Comparison of ENCODE assay signal across 23 mouse cellular contexts in genomic region chr7:82476441-82477221, GRCm38 (mm10).
"Had no signal": no experiment of that assay in that cellular context is flagged by ENCODE, and none has a peak within 500 bp of the region (broad histone marks: within the 10 kb centered on the region; RNA-seq: fewer than 3 reads in every experiment).

No protein-coding gene starts in this region.

- H3K4me3 ChIP-seq: liver, embryonic 12.5 days; liver, embryonic 15.5 days; lung, embryonic 15.5 days; megakaryocyte, embryonic 14.5 days; midbrain, embryonic 10.5 days; midbrain, embryonic 13.5 days; myocyte; neural tube, embryonic 13.5 days had no signal

- H3K9me3 ChIP-seq: liver, embryonic 12.5 days; liver, embryonic 15.5 days; lung, embryonic 15.5 days; midbrain, embryonic 10.5 days; midbrain, embryonic 13.5 days; neural tube, embryonic 13.5 days had no signal

- H3K27ac ChIP-seq: liver, embryonic 12.5 days; liver, embryonic 15.5 days; lung, embryonic 15.5 days; midbrain, embryonic 10.5 days; midbrain, embryonic 13.5 days; neural tube, embryonic 13.5 days had no signal

- H3K9ac ChIP-seq: liver, embryonic 12.5 days; liver, embryonic 15.5 days; lung, embryonic 15.5 days; midbrain, embryonic 13.5 days; neural tube, embryonic 13.5 days had no signal

- H3K4me1 ChIP-seq: liver, embryonic 12.5 days; liver, embryonic 15.5 days; lung, embryonic 15.5 days; megakaryocyte, embryonic 14.5 days; midbrain, embryonic 10.5 days; midbrain, embryonic 13.5 days; neural tube, embryonic 13.5 days had no signal

- H3K27me3 ChIP-seq: liver, embryonic 12.5 days; liver, embryonic 15.5 days; lung, embryonic 15.5 days; megakaryocyte, embryonic 14.5 days; midbrain, embryonic 13.5 days; neural tube, embryonic 13.5 days had no signal

- H3K4me2 ChIP-seq: liver, embryonic 12.5 days; liver, embryonic 15.5 days; lung, embryonic 15.5 days; midbrain, embryonic 13.5 days; neural tube, embryonic 13.5 days had no signal

- DNase-seq: kidney, adult 9 months; kidney, postnatal 14 days; kidney, postnatal 4 days; left cerebral cortex, postnatal 4 days; liver; lung, adult 18-20 months; lung, postnatal 10 days; lung, postnatal 36 days; retina, postnatal 1 day; right cerebral cortex, postnatal 25 days; spleen, adult 18-20 months; thymus, adult 2 months; thymus, postnatal 14 days; thymus, postnatal 4 days had no signal

- ATAC-seq: liver, embryonic 12.5 days; midbrain, embryonic 13.5 days; midbrain, embryonic 16.5 days had no signal

- H3K36me3 ChIP-seq: liver, embryonic 12.5 days; liver, embryonic 15.5 days; lung, embryonic 15.5 days; midbrain, embryonic 10.5 days; midbrain, embryonic 13.5 days; neural tube, embryonic 13.5 days had no signal
